Mouse (Mus musculus): ENCODE results near the gene Smco4.

DNA sequence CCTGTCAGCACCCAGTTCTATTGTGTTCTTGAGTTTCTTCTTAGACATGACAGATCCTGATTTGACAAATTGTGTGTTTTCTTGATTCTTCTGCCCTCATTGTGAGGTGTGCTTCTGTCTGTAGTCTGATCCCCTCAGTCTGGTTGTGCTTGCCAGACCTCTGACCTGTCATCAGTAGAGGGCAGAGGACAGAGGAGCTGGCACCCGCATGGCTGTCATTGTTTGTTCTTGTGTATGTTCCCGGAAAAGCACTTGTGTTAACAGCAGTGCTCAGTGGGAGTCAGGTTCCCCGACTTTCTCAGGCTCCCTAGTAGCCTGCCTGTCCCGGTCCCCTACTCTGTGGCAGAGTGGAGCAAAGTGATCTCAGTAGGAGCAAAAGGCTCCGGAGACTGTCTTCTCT, 42.2 kb downstream of the Smco4 start:
- TF ChIP-seq CTCF (IDR thresholded peaks at IDR 0.05; ENCODE audit: low read depth) (no peak), EP300 (IDR thresholded peaks at IDR 0.05; ENCODE audit: low read depth) (no peak)

Measured in liver, embryonic 14.5 days (tissue).